Mouse (Mus musculus): ENCODE data around the gene Spata31d1a.

Spata31d1a gene

GRCm38 (mm10) chr13:59668501-59669093 lies 41.5 kb downstream of the Spata31d1a start:
- no peak for DNase-seq (ENCODE audit: low read depth, low spot score)

GRCm38 (mm10) chr13:59667763-59668162 lies 42.4 kb downstream of the Spata31d1a start:
- no peak for DNase-seq (ENCODE audit: low read depth, low spot score)

- no peak for DNase-seq (ENCODE audit: low read depth, low spot score)
These were observed 46.0 kb downstream of the Spata31d1a start for GRCm38 (mm10) chr13:59663939-59664712.

- DNase-seq (ENCODE audit: low read depth, low spot score) = no peak
These were observed 48.2 kb downstream of the Spata31d1a start for GRCm38 (mm10) chr13:59661966-59662365.

GRCm38 (mm10) chr13:59661387-59661786 lies 48.7 kb downstream of the Spata31d1a start:
- DNase-seq (ENCODE audit: low read depth, low spot score) = no peak

GRCm38 (mm10) chr13:59660371-59660770 lies 49.8 kb downstream of the Spata31d1a start:
- no peak for DNase-seq (ENCODE audit: low read depth, low spot score)

- no peak for DNase-seq (ENCODE audit: low read depth, low spot score)
These were observed 52.3 kb downstream of the Spata31d1a start for GRCm38 (mm10) chr13:59657781-59658180.

GRCm38 (mm10) chr13:59656975-59657388 lies 53.1 kb downstream of the Spata31d1a start:
- no peak for DNase-seq (ENCODE audit: low read depth, low spot score)

- DNase-seq (ENCODE audit: low read depth, low spot score) = no peak
These were observed 53.8 kb downstream of the Spata31d1a start for GRCm38 (mm10) chr13:59656316-59656832.

GRCm38 (mm10) chr13:59655718-59656315 lies 54.3 kb downstream of the Spata31d1a start:
- DNase-seq (ENCODE audit: low read depth, low spot score) = no peak

- no peak for DNase-seq (ENCODE audit: low read depth, low spot score)
These were observed 55.7 kb downstream of the Spata31d1a start for GRCm38 (mm10) chr13:59654465-59654864.

- no peak for DNase-seq (ENCODE audit: low read depth, low spot score)
These were observed 57.0 kb downstream of the Spata31d1a start for GRCm38 (mm10) chr13:59653136-59653535.

- DNase-seq (ENCODE audit: low read depth, low spot score) = no peak
These were observed 57.5 kb downstream of the Spata31d1a start for GRCm38 (mm10) chr13:59652651-59653050.
